Mouse (Mus musculus): Measurements from ENCODE around the gene Napa.
A peak's percentile ranks its signal among the peaks of the same experiment; 100 is the strongest.

The Napa gene

GRCm38 (mm10) chr7:16094592-16094991, 3.7 kb upstream of the Napa start:
- no peak for DNase-seq (ENCODE audit: low read depth, low spot score)

GRCm38 (mm10) chr7:16099901-16100300, 1.6 kb downstream of the Napa start:
- DNase-seq (ENCODE audit: low read depth, low spot score): no peak

- no peak for DNase-seq (ENCODE audit: low read depth, low spot score)
These were observed 2.8 kb downstream of the Napa start for GRCm38 (mm10) chr7:16101081-16101480.

GRCm38 (mm10) chr7:16101726-16102475, 3.6 kb downstream of the Napa start:
- DNase-seq (ENCODE audit: low read depth, low spot score): no peak

- no peak for DNase-seq (ENCODE audit: low read depth, low spot score)
These were observed 4.5 kb downstream of the Napa start for GRCm38 (mm10) chr7:16102686-16103226.

- DNase-seq (ENCODE audit: low read depth, low spot score): no peak
These were observed 5.5 kb downstream of the Napa start for GRCm38 (mm10) chr7:16103760-16104159.

- no peak for DNase-seq (ENCODE audit: low read depth, low spot score)
These were observed 6.5 kb downstream of the Napa start for GRCm38 (mm10) chr7:16104611-16105388.

- no peak for DNase-seq (ENCODE audit: low read depth, low spot score)
These were observed 10.8 kb downstream of the Napa start for GRCm38 (mm10) chr7:16108886-16109542.

- no peak for DNase-seq (ENCODE audit: low read depth, low spot score)
These were observed 11.9 kb downstream of the Napa start for GRCm38 (mm10) chr7:16110158-16110557.

GRCm38 (mm10) chr7:16111284-16112090, 13.2 kb downstream of the Napa start:
- no peak for DNase-seq (ENCODE audit: low read depth, low spot score)

GRCm38 (mm10) chr7:16116418-16116817, 18.2 kb downstream of the Napa start:
- no peak for DNase-seq (ENCODE audit: low read depth, low spot score)

- no peak for DNase-seq (ENCODE audit: low read depth, low spot score)
These were observed 18.8 kb downstream of the Napa start for GRCm38 (mm10) chr7:16117100-16117499.

GRCm38 (mm10) chr7:16119569-16120261, 21.5 kb downstream of the Napa start, which contains the start of gene Kptn:
TSS of gene Kptn (plus strand) at chr7:16119895.
- peak; percentile 94 for DNase-seq (ENCODE audit: low read depth, low spot score)

- DNase-seq (ENCODE audit: low read depth, low spot score): no peak
These were observed 22.0 kb downstream of the Napa start for GRCm38 (mm10) chr7:16120262-16120600.

- DNase-seq (ENCODE audit: low read depth, low spot score): no peak
These were observed 27.6 kb downstream of the Napa start for GRCm38 (mm10) chr7:16125829-16126228.

GRCm38 (mm10) chr7:16128344-16128743, 30.1 kb downstream of the Napa start:
- no peak for DNase-seq (ENCODE audit: low read depth, low spot score)

GRCm38 (mm10) chr7:16128899-16129298, 30.6 kb downstream of the Napa start:
- no peak for DNase-seq (ENCODE audit: low read depth, low spot score)

- DNase-seq (ENCODE audit: low read depth, low spot score): peak; percentile 95
These were observed 31.2 kb downstream of the Napa start, which contains the start of gene Slc8a2 for GRCm38 (mm10) chr7:16129421-16129845. TSS of gene Slc8a2 (plus strand) at chr7:16129826.

- DNase-seq (ENCODE audit: low read depth, low spot score): peak; percentile 89
These were observed 31.8 kb downstream of the Napa start for GRCm38 (mm10) chr7:16129846-16130691.

Data from ES-CJ7 (cell line).